In the genomic region with DNA sequence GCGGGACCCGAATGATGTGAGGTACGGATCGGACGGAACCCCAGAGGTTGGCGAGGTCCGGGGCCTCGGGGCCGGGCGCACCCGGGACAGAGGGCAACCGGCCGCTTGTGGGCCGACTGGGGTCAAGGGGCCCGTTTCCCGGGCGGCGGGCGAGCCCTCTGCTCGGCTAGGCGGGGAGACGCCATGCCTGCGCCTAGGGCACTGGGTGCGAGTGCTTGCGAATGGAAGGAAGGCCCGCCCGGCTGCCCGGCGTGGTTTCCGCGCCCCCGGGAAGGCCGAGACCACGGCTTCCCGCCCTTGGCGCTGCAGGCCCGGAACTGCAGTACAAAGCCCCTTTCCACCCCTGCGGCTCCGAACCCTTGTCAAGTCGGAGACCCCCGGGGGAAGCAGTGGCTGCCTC, we compare ENCODE assay signal across 8 mouse cellular contexts. TPM values are rescaled to one million over a fixed set of nuclear protein-coding genes. Genes with fewer than 3 reads are reported as not detected.
DNase-seq lines count a peak whose midpoint lies in the region; ATAC-seq and TF ChIP-seq lines count a peak whose summit lies in the region.

No protein-coding gene starts in this region.

- no peak for TF ChIP-seq CTCF in testis, adult 2 months (IDR thresholded peaks at IDR 0.05; ENCODE audit: control insufficient read depth, insufficient read depth, insufficient replicate concordance, low read depth, low read length)

- ATAC-seq in intestine, embryonic 16.5 days: peak; percentile 68

- peaks cover 5% of the 10 kb centered on the region for H3K36me3 ChIP-seq in testis, adult 2 months (ENCODE audit: control insufficient read depth, insufficient read depth, low read length)
- H3K36me3 ChIP-seq in intestine, embryonic 16.5 days (ENCODE audit: control insufficient read depth, insufficient read depth, low read length): peaks cover 14% of the 10 kb centered on the region
- H3K36me3 ChIP-seq in midbrain, embryonic 10.5 days: peaks cover 43% of the 10 kb centered on the region

- peak overlapping the region; percentile 99 for H3K9ac ChIP-seq in intestine, embryonic 16.5 days (ENCODE audit: low read depth, low read length)

- no peaks in the 10 kb centered on the region for H3K4me1 ChIP-seq in testis, adult 2 months (ENCODE audit: control insufficient read depth, insufficient read depth, low read length)
- H3K4me1 ChIP-seq in intestine, embryonic 16.5 days (ENCODE audit: control insufficient read depth, insufficient read depth, low read length): no peaks in the 10 kb centered on the region
- H3K4me1 ChIP-seq in midbrain, embryonic 10.5 days: peaks cover 14% of the 10 kb centered on the region

- peak overlapping the region; percentile 83 for H3K4me2 ChIP-seq in intestine, embryonic 16.5 days (ENCODE audit: low read depth, low read length)

- H3K27ac ChIP-seq in testis, adult 2 months (ENCODE audit: control insufficient read depth, insufficient read depth, low read depth, low read length): peak overlapping the region; percentile 76
- peak overlapping the region; percentile 85 for H3K27ac ChIP-seq in intestine, embryonic 16.5 days (ENCODE audit: low read length)
- H3K27ac ChIP-seq in midbrain, embryonic 10.5 days (replicated peaks): peak overlapping the region; percentile 98

- no peak for TF ChIP-seq POLR2A in testis, adult 2 months (IDR thresholded peaks at IDR 0.05; ENCODE audit: control insufficient read depth, low read depth, low read length)

- WGBS in intestine, embryonic 16.5 days: under 1% methylated on average over 41 of the region's 41 CpGs
- under 1% methylated on average over 41 of the region's 41 CpGs for WGBS in midbrain, embryonic 10.5 days

- H3K27me3 ChIP-seq in testis, adult 2 months (ENCODE audit: control insufficient read depth, insufficient read depth, low read length): no peaks in the 10 kb centered on the region
- no peaks in the 10 kb centered on the region for H3K27me3 ChIP-seq in intestine, embryonic 16.5 days (replicated peaks; ENCODE audit: control insufficient read depth, insufficient read depth, low read length)
- H3K27me3 ChIP-seq in midbrain, embryonic 10.5 days (ENCODE audit: low read depth, poor library complexity, severe bottlenecking): no peaks in the 10 kb centered on the region

- no peaks in the 10 kb centered on the region for H3K9me3 ChIP-seq in intestine, embryonic 16.5 days (ENCODE audit: control insufficient read depth, low read length)
- H3K9me3 ChIP-seq in midbrain, embryonic 10.5 days (replicated peaks): no peaks in the 10 kb centered on the region

- H3K4me3 ChIP-seq in testis, adult 2 months (ENCODE audit: control insufficient read depth, low read depth, low read length): peak overlapping the region; percentile 90
- peak overlapping the region; percentile 99 for H3K4me3 ChIP-seq in intestine, embryonic 16.5 days (ENCODE audit: low read length)
- H3K4me3 ChIP-seq in midbrain, embryonic 10.5 days: peak overlapping the region; percentile 99

- peak; percentile 35 for DNase-seq in adrenal gland, postnatal 25 days
- no peak for DNase-seq in adrenal gland, postnatal 4 days (ENCODE audit: low spot score in 2 of 2)
- DNase-seq in testis, postnatal 14 days (ENCODE audit: low spot score): no peak
- DNase-seq in midbrain, embryonic 10.5 days (ENCODE audit: low spot score): no peak
- no peak for DNase-seq in layer of hippocampus, adult 18-20 months (ENCODE audit: low spot score in 2 of 2)
- DNase-seq in yolk sac, embryonic 10.5 days (ENCODE audit: low spot score): no peak

RNA-seq across cellular contexts. Expression of gene Pnn, which starts 0.4 kb away (rescaled TPM):
- total RNA-seq in adrenal gland, postnatal 25 days (2021): 56.2 and 56.3 TPM in 2 replicates
- 10 to 100 TPM; 71.8 to 78.4 TPM for total RNA-seq in adrenal gland, postnatal 4 days (2021)
- polyA plus RNA-seq in testis, adult 2 months (2012; rRNA removed): 13.8 and 15.0 TPM in 2 replicates
- 60.5 and 66.7 TPM in 2 replicates for polyA plus RNA-seq in intestine, embryonic 16.5 days (2015; fragmentation: Nextera tagmentation; extraction: Ambion mirVana)
- polyA plus RNA-seq in midbrain, embryonic 10.5 days (2016; fragmentation: Nextera tagmentation; extraction: Ambion mirVana): 112 and 114 TPM in 2 replicates
- 10 to 100 TPM; 57.2 to 61.0 TPM for total RNA-seq in layer of hippocampus, adult 18-20 months (2021)

RNA-seq across cellular contexts. Expression of gene Trappc6b, which starts 5.8 kb away (rescaled TPM):
- total RNA-seq in adrenal gland, postnatal 25 days (2021): 85.8 and 96.1 TPM in 2 replicates
- 10 to 100 TPM; 92.0 to 95.4 TPM for total RNA-seq in adrenal gland, postnatal 4 days (2021)
- 43.1 and 58.0 TPM in 2 replicates for polyA plus RNA-seq in testis, adult 2 months (2012; rRNA removed)
- 77.0 and 85.9 TPM in 2 replicates for polyA plus RNA-seq in intestine, embryonic 16.5 days (2015; fragmentation: Nextera tagmentation; extraction: Ambion mirVana)
- polyA plus RNA-seq in midbrain, embryonic 10.5 days (2016; fragmentation: Nextera tagmentation; extraction: Ambion mirVana): 71.4 and 81.9 TPM in 2 replicates
- 100 to 1,000 TPM; 103 to 118 TPM for total RNA-seq in layer of hippocampus, adult 18-20 months (2021)

RNA-seq across cellular contexts. Expression of gene Mia2, which starts 28.5 kb away (rescaled TPM):
- total RNA-seq in adrenal gland, postnatal 25 days (2021): 165 and 173 TPM in 2 replicates
- total RNA-seq in adrenal gland, postnatal 4 days (2021): 10 to 100 TPM; 72.0 to 78.0 TPM
- 19.0 and 21.9 TPM in 2 replicates for polyA plus RNA-seq in testis, adult 2 months (2012; rRNA removed)
- polyA plus RNA-seq in intestine, embryonic 16.5 days (2015; fragmentation: Nextera tagmentation; extraction: Ambion mirVana): 88.2 and 96.6 TPM in 2 replicates
- polyA plus RNA-seq in midbrain, embryonic 10.5 days (2016; fragmentation: Nextera tagmentation; extraction: Ambion mirVana): 39.2 and 40.4 TPM in 2 replicates
- 10 to 100 TPM; 44.2 to 48.4 TPM for total RNA-seq in layer of hippocampus, adult 18-20 months (2021)

RNA-seq across cellular contexts. Expression of gene Gemin2, which starts 53.9 kb away (rescaled TPM):
- total RNA-seq in adrenal gland, postnatal 25 days (2021): 10.6 and 15.7 TPM in 2 replicates
- total RNA-seq in adrenal gland, postnatal 4 days (2021): 10 to 100 TPM; 13.6 to 15.0 TPM
- 4.1 and 5.5 TPM in 2 replicates for polyA plus RNA-seq in testis, adult 2 months (2012; rRNA removed)
- 17.6 and 20.3 TPM in 2 replicates for polyA plus RNA-seq in intestine, embryonic 16.5 days (2015; fragmentation: Nextera tagmentation; extraction: Ambion mirVana)
- 35.8 and 36.8 TPM in 2 replicates for polyA plus RNA-seq in midbrain, embryonic 10.5 days (2016; fragmentation: Nextera tagmentation; extraction: Ambion mirVana)
- total RNA-seq in layer of hippocampus, adult 18-20 months (2021): 1 to 10 TPM; 8.3 to 8.8 TPM

RNA-seq across cellular contexts. Expression of gene Sec23a, which starts 55.3 kb away (rescaled TPM):
- total RNA-seq in adrenal gland, postnatal 25 days (2021): 41.1 and 50.2 TPM in 2 replicates
- total RNA-seq in adrenal gland, postnatal 4 days (2021): 10 to 100 TPM; 48.1 to 53.7 TPM
- polyA plus RNA-seq in testis, adult 2 months (2012; rRNA removed): 59.2 and 62.8 TPM in 2 replicates
- 90.5 and 110 TPM in 2 replicates for polyA plus RNA-seq in intestine, embryonic 16.5 days (2015; fragmentation: Nextera tagmentation; extraction: Ambion mirVana)
- polyA plus RNA-seq in midbrain, embryonic 10.5 days (2016; fragmentation: Nextera tagmentation; extraction: Ambion mirVana): 62.2 and 71.7 TPM in 2 replicates
- 100 to 1,000 TPM in 1 of 2 experiments, 10 to 100 TPM in 1; 99.5 to 105 TPM for total RNA-seq in layer of hippocampus, adult 18-20 months (2021)
